Mouse (Mus musculus) limb, embryonic 12.5 days (tissue): Measurements from ENCODE around the gene Olfr1367. TPM values are rescaled to one million over a fixed set of nuclear protein-coding genes. Genes with fewer than 3 reads are reported as not detected.
A peak's percentile ranks its signal among the peaks of the same experiment; 100 is the strongest.

Experiments used
- ATAC-seq: fragments of 200-750 bp; cut with Nextera tagmentation; 2 replicates; pipeline ENCODE4 v1.8.0; 2017; ENCODE audit warnings: low read depth, moderate TSS enrichment; ENCODE audit not compliant: insufficient number of reproducible peaks, insufficient read depth, low FRiP score, low TSS enrichment
- H3K27ac ChIP-seq: fragments of 300-500 bp; sonication (generic); 2 replicates; pipeline ENCODE4 v1.5.1; 2016; ENCODE audit warnings: mild to moderate bottlenecking, moderate library complexity
- H3K27me3 ChIP-seq: fragments of 300-500 bp; sonication (generic); 2 replicates; pipeline ENCODE4 v1.6.1; 2016; ENCODE audit warnings: mild to moderate bottlenecking, moderate library complexity
- H3K36me3 ChIP-seq: fragments of 300-500 bp; sonication (generic); 2 replicates; pipeline ENCODE4 v1.6.1; 2016; ENCODE audit warnings: mild to moderate bottlenecking, moderate library complexity
- H3K4me1 ChIP-seq: fragments of 300-500 bp; sonication (generic); replicated peaks from 2 replicates; pipeline ENCODE4 v1.6.1; 2016
- H3K4me2 ChIP-seq: fragments of 300-500 bp; sonication (generic); 2 replicates; pipeline ENCODE4 v1.6.1; 2016; ENCODE audit warnings: mild to moderate bottlenecking, moderate library complexity
- H3K4me3 ChIP-seq: fragments of 300-500 bp; sonication (generic); replicated peaks from 2 replicates; pipeline ENCODE4 v1.5.1; 2016; ENCODE audit warnings: mild to moderate bottlenecking
- H3K9ac ChIP-seq: fragments of 300-500 bp; sonication (generic); replicated peaks from 2 replicates; pipeline ENCODE4 v1.6.1; 2016; ENCODE audit warnings: mild to moderate bottlenecking, moderate library complexity
- H3K9me3 ChIP-seq: fragments of 300-500 bp; sonication (generic); 2 replicates; pipeline ENCODE4 v1.6.1; 2016; ENCODE audit warnings: mild to moderate bottlenecking, moderate library complexity
- WGBS: fragments of 180-500 bp; shearing (Covaris S2); methylation state at CpG from one replicate; pipeline ENCODE4 v1.1.7; 2016; 5-methylcytosine and 5-hydroxymethylcytosine counted together
- polyA plus RNA-seq: library from polyadenylated mRNA; unstranded; fragments of >200 nt; fragmentation: Nextera tagmentation; extraction: Ambion mirVana; gene quantifications from 2 replicates; pipeline ENCODE4 v1.2.1, GENCODE M21; 2016

The Olfr1367 gene
- not detected in 2 replicates for polyA plus RNA-seq

GRCm38 (mm10) chr13:21346610-21347009 lies at the start of gene Olfr1367:
Olfr1367 (plus strand) TSS chr13:21346910.
- Histone ChIP-seq H3K9me3 (no peaks in the 10 kb centered on the region), H3K4me2 (no peak within 1 kb of the TSS), H3K36me3 (no peaks in the 10 kb centered on the region), H3K27me3 (no peaks in the 10 kb centered on the region), H3K4me3 (no peak within 1 kb of the TSS), H3K4me1 (no peaks in the 10 kb centered on the region), H3K9ac (no peak within 1 kb of the TSS), H3K27ac (no peak within 1 kb of the TSS)
- ATAC-seq, result no peak
- 100% methylated on average over 1 of the region's 1 CpGs for WGBS

GRCm38 (mm10) chr13:21298557-21298956 lies 48.2 kb upstream of the Olfr1367 start:
- Histone ChIP-seq H3K4me3 (no peak overlapping the region), H3K27me3 (no peaks in the 10 kb centered on the region), H3K27ac (no peak overlapping the region), H3K4me2 (no peak overlapping the region), H3K9ac (no peak overlapping the region), H3K4me1 (no peaks in the 10 kb centered on the region), H3K9me3 (no peaks in the 10 kb centered on the region), H3K36me3 (no peaks in the 10 kb centered on the region)
- ATAC-seq, result no peak
- 26% methylated on average over 3 of the region's 3 CpGs for WGBS

DNA sequence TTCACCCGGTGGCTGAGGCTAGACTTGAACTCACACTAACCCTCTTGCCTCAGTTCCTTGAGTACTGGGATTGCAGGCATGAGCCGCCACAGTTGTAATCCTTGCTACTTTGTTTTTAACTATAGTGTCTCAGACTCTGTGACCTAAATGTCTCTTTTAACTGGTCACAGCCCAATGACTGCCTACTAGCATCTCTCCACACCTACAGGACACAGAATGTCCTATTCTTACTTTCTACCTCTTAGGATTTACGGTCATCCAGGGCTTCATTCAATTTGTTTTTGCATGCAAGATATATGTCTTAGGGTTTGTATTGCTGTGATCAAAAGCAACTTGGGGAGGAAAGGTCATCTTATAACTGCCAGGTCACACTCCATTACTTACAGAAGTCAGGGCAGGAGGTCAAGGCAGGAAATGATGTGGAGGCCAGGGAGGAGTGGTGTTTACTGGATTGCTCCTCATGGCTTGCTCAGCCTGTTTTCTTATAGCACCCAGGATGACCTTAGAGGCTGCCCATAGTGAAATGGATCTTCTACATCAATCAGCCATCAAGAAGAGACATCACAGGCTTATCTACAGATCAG lies 42.1 kb upstream of the Olfr1367 start:
- H3K9me3 ChIP-seq, result no peaks in the 10 kb centered on the region
- no peak overlapping the region for H3K4me2 ChIP-seq
- ATAC-seq, result no peak
- no peak overlapping the region for H3K9ac ChIP-seq
- no peaks in the 10 kb centered on the region for H3K27me3 ChIP-seq
- H3K4me3 ChIP-seq, result no peak overlapping the region
- no peaks in the 10 kb centered on the region for H3K36me3 ChIP-seq
- WGBS, result 29% methylated on average over 3 of the region's 3 CpGs
- no peak overlapping the region for H3K27ac ChIP-seq
- H3K4me1 ChIP-seq, result no peaks in the 10 kb centered on the region

GRCm38 (mm10) chr13:21309788-21310187 lies 36.9 kb upstream of the Olfr1367 start:
- no peak overlapping the region for H3K27ac ChIP-seq
- H3K9ac ChIP-seq, result no peak overlapping the region
- WGBS, result 64% methylated on average over 2 of the region's 2 CpGs
- no peak overlapping the region for H3K4me2 ChIP-seq
- no peaks in the 10 kb centered on the region for H3K9me3 ChIP-seq
- ATAC-seq, result no peak
- H3K36me3 ChIP-seq, result no peaks in the 10 kb centered on the region
- no peak overlapping the region for H3K4me3 ChIP-seq
- no peaks in the 10 kb centered on the region for H3K4me1 ChIP-seq
- H3K27me3 ChIP-seq, result no peaks in the 10 kb centered on the region

- ATAC-seq, result no peak
- Histone ChIP-seq H3K36me3 (no peaks in the 10 kb centered on the region), H3K27ac (no peak within 1 kb of the TSS), H3K4me2 (no peak within 1 kb of the TSS), H3K9ac (no peak within 1 kb of the TSS), H3K9me3 (no peaks in the 10 kb centered on the region), H3K4me3 (no peak within 1 kb of the TSS), H3K4me1 (no peaks in the 10 kb centered on the region), H3K27me3 (no peaks in the 10 kb centered on the region)
- 21% methylated on average over 3 of the region's 3 CpGs for WGBS
Measured at GRCm38 (mm10) chr13:21311926-21312325, 34.8 kb upstream of the Olfr1367 start, which contains the start of gene Gpx6. Gpx6 (plus strand) TSS chr13:21312125.

- no peak overlapping the region for H3K27ac ChIP-seq
- H3K36me3 ChIP-seq, result no peaks in the 10 kb centered on the region
- H3K4me1 ChIP-seq, result no peaks in the 10 kb centered on the region
- H3K27me3 ChIP-seq, result no peaks in the 10 kb centered on the region
- no peaks in the 10 kb centered on the region for H3K9me3 ChIP-seq
- H3K4me2 ChIP-seq, result no peak overlapping the region
- no peak overlapping the region for H3K4me3 ChIP-seq
- no peak overlapping the region for H3K9ac ChIP-seq
- WGBS, result 38% methylated on average over 3 of the region's 5 CpGs
- 0 out of 2 replicates have a peak, but pooled peaks have one; percentile 6 for ATAC-seq
Measured at GRCm38 (mm10) chr13:21312854-21313253, 33.9 kb upstream of the Olfr1367 start.

GRCm38 (mm10) chr13:21313903-21314302 lies 32.8 kb upstream of the Olfr1367 start:
- no peaks in the 10 kb centered on the region for H3K36me3 ChIP-seq
- H3K4me2 ChIP-seq, result no peak overlapping the region
- WGBS, result 83% methylated on average over 4 of the region's 4 CpGs
- ATAC-seq, result no peak
- H3K9ac ChIP-seq, result no peak overlapping the region
- H3K27me3 ChIP-seq, result no peaks in the 10 kb centered on the region
- no peak overlapping the region for H3K27ac ChIP-seq
- H3K4me3 ChIP-seq, result no peak overlapping the region
- no peaks in the 10 kb centered on the region for H3K4me1 ChIP-seq
- no peaks in the 10 kb centered on the region for H3K9me3 ChIP-seq

DNA sequence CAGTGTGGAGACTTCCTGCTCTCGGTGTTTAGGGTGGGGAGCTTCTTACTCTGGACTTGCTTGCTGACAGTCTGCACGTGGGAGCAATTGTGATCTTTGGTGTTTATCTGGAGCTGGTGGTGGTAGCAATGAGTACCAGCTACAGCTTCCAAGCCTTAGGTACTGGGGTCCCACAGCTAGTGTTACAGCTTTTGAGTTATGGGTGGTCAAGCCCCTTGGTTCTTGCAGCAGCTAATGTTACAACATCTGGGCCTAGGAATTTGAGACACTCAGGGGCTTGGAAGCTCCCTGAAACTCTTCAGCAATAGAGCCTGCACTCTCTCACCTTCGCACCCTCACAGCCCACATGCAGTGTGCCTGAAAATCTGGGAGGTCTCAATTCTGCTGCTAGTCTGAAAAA lies 26.4 kb upstream of the Olfr1367 start:
- no peak overlapping the region for H3K27ac ChIP-seq
- no peak overlapping the region for H3K4me2 ChIP-seq
- no peak overlapping the region for H3K4me3 ChIP-seq
- WGBS, result 63% methylated on average over 3 of the region's 3 CpGs
- H3K27me3 ChIP-seq, result peaks cover 8% of the 10 kb centered on the region; the same call in 1 of the 2 replicates
- no peaks in the 10 kb centered on the region for H3K9me3 ChIP-seq
- ATAC-seq, result no peak
- no peak overlapping the region for H3K9ac ChIP-seq
- H3K4me1 ChIP-seq, result no peaks in the 10 kb centered on the region
- no peaks in the 10 kb centered on the region for H3K36me3 ChIP-seq

GRCm38 (mm10) chr13:21321890-21322494 lies 24.7 kb upstream of the Olfr1367 start:
- H3K4me3 ChIP-seq, result peak overlapping the region; percentile 31
- H3K9me3 ChIP-seq, result no peaks in the 10 kb centered on the region
- no peaks in the 10 kb centered on the region for H3K36me3 ChIP-seq
- H3K27me3 ChIP-seq, result peaks cover 8% of the 10 kb centered on the region; the same call in 1 of the 2 replicates
- H3K9ac ChIP-seq, result 0 out of 2 replicates have a peak overlapping the region, but pooled peaks have one; percentile 23
- ATAC-seq, result no peak; the same call in 1 of the 2 replicates
- H3K27ac ChIP-seq, result no peak overlapping the region
- 3% methylated on average over 18 of the region's 18 CpGs for WGBS
- no peaks in the 10 kb centered on the region for H3K4me1 ChIP-seq
- H3K4me2 ChIP-seq, result peak overlapping the region; percentile 55

GRCm38 (mm10) chr13:21322509-21323375 lies 24.0 kb upstream of the Olfr1367 start:
- H3K4me3 ChIP-seq, result peak overlapping the region; percentile 31
- no peaks in the 10 kb centered on the region for H3K36me3 ChIP-seq
- peaks cover 8% of the 10 kb centered on the region; the same call in 1 of the 2 replicates for H3K27me3 ChIP-seq
- 16% methylated on average over 18 of the region's 18 CpGs for WGBS
- H3K9ac ChIP-seq, result no peak overlapping the region
- H3K9me3 ChIP-seq, result no peaks in the 10 kb centered on the region
- no peak overlapping the region for H3K27ac ChIP-seq
- ATAC-seq, result no peak
- H3K4me2 ChIP-seq, result peak overlapping the region; percentile 55
- no peaks in the 10 kb centered on the region for H3K4me1 ChIP-seq

- no peaks in the 10 kb centered on the region for H3K9me3 ChIP-seq
- ATAC-seq, result no peak
- 74% methylated on average over 6 of the region's 6 CpGs for WGBS
- H3K9ac ChIP-seq, result no peak overlapping the region
- H3K4me2 ChIP-seq, result peak overlapping the region; percentile 55; the same call in 1 of the 2 replicates
- H3K36me3 ChIP-seq, result no peaks in the 10 kb centered on the region
- no peaks in the 10 kb centered on the region for H3K4me1 ChIP-seq
- peaks cover 13% of the 10 kb centered on the region for H3K27me3 ChIP-seq
- H3K4me3 ChIP-seq, result no peak overlapping the region
- no peak overlapping the region for H3K27ac ChIP-seq
Measured at GRCm38 (mm10) chr13:21323405-21323804, 23.3 kb upstream of the Olfr1367 start.
